Mouse (Mus musculus): ENCODE measurements around the gene Cdv3. TPM values are rescaled to one million over a fixed set of nuclear protein-coding genes. Genes with fewer than 3 reads are reported as not detected.
A peak's percentile ranks its signal among the peaks of the same experiment; 100 is the strongest.
"Not testable (repeated sequence)": the region's sequence is repeated elsewhere in the genome, so short reads cannot be mapped to it uniquely, and the experiment has no call there.

The Cdv3 gene
- polyA plus RNA-seq, 1 experiment from 2014 or later = 62.6 TPM

DNA sequence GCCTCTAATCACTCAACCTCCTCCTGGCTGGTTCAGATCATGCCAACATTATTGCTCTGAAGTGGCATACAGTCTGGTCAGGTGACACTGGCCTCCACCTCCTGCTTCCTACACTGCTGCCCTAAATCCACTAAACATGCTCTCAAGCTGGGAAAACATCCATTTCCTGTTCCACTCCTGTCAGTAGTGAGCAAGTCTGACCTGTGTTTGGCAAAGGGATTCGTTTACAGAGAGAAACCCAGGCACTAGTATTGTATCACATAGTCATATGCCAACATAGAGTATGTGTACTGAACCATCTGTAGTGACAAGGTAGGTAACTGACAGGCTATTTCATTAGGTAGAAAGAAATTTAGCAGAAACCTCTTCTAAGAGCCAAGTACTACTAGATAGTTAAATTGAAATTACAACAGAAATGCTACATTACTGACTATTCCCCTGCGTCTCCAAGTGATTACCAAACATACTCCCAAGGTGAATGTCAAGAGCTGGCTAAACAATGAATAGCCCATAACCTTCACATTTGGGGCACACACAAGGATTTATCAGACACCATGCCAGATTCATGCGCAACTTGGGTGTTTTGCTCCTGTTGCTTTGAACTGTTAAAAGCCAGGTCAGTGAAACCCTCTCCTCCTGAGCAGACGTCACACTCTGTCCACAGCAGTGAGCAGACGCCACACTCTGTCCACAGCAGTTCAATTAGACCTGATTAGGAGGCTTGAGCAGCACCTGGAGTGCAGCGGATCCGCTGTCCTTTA lies 12.0 kb downstream of the Cdv3 start:
- H3K36me3 ChIP-seq (ENCODE audit: control insufficient read depth, insufficient read depth, low read length) = peaks cover 74% of the 10 kb centered on the region
- ATAC-seq (ENCODE audit: insufficient number of reproducible peaks, insufficient read depth, low FRiP score, low read depth); H3K27me3 ChIP-seq (ENCODE audit: control insufficient read depth, insufficient read depth, low read length); H3K4me2 ChIP-seq (ENCODE audit: low read length); H3K27ac ChIP-seq (replicated peaks in 1 of 2; ENCODE audit: control insufficient read depth in 1 of 2, insufficient read depth in 1 of 2, low read depth in 2 of 2, low read length in 2 of 2); H3K4me3 ChIP-seq (ENCODE audit: control insufficient read depth in 1 of 2, insufficient read depth in 1 of 2, low read depth in 1 of 2, low read length in 2 of 2); H3K9me3 ChIP-seq (ENCODE audit: control insufficient read depth, low read length); H3K9ac ChIP-seq (ENCODE audit: low read length): not testable (repeated sequence)
- H3K4me1 ChIP-seq (ENCODE audit: control insufficient read depth in 2 of 2, insufficient read depth in 2 of 2, low read length in 2 of 2) = peaks cover 2 to 12% of the 10 kb centered on the region in 2 experiments; a peak in 3 of 4 replicates
- WGBS = 78% methylated on average over 6 of the region's 7 CpGs

DNA sequence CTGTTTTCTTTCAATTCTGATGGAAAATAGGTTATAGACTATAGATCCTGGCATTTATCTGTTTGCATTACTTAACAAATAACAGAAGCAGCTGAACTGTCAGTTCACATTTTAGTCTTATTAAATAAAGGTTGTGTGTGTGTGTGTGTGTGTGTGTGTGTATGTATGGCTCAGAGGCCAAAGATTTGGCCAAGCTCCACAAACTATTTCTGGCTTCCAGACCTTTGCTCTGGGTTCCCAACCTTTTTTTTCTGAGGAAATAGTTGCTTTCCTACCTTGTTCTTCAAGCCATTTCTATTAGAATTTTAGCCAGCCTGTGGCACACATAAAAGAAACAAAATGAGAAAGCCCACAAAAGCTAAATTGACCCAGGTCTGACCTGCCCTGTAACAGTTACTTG lies 16.8 kb downstream of the Cdv3 start:
- no peak overlapping the region for H3K27ac ChIP-seq (replicated peaks in 1 of 2; ENCODE audit: control insufficient read depth in 1 of 2, insufficient read depth in 1 of 2, low read depth in 2 of 2, low read length in 2 of 2)
- peaks cover 82% of the 10 kb centered on the region for H3K36me3 ChIP-seq (ENCODE audit: control insufficient read depth, insufficient read depth, low read length)
- no peaks in the 10 kb centered on the region for H3K9me3 ChIP-seq (ENCODE audit: control insufficient read depth, low read length)
- H3K4me3 ChIP-seq (ENCODE audit: control insufficient read depth in 1 of 2, insufficient read depth in 1 of 2, low read depth in 1 of 2, low read length in 2 of 2) = no peak overlapping the region
- ATAC-seq (ENCODE audit: insufficient number of reproducible peaks, insufficient read depth, low FRiP score, low read depth) = no peak
- no peak overlapping the region for H3K4me2 ChIP-seq (ENCODE audit: low read length)
- H3K27me3 ChIP-seq (ENCODE audit: control insufficient read depth, insufficient read depth, low read length) = no peaks in the 10 kb centered on the region
- no peaks in the 10 kb centered on the region; a peak in 1 of 4 replicates for H3K4me1 ChIP-seq (ENCODE audit: control insufficient read depth in 2 of 2, insufficient read depth in 2 of 2, low read length in 2 of 2)
- H3K9ac ChIP-seq (ENCODE audit: low read length) = no peak overlapping the region

DNA sequence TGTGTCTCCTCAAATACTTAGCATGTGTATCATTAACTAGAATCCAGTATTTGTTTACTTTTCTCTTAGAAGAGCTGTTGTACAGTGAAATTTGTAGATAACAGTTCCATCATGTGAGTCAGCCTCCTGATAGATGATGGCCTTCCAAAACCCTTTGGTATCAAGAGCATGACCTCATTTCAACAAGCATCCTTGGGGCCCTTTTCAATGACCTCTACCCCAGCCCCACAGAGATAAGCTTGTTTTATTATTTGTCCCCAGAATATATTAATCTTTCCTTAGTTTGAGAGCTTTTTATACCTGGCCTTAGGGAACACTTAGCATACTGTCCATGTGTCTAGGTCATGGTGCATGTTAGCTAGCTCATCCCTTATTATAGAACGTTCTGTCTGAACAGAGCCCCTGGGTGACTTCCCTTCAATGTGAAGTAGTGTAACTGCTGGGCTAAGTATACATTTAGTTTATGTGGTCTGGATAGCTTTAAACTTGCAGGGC lies 17.6 kb downstream of the Cdv3 start:
- H3K36me3 ChIP-seq (ENCODE audit: control insufficient read depth, insufficient read depth, low read length) = peaks cover 90% of the 10 kb centered on the region

DNA sequence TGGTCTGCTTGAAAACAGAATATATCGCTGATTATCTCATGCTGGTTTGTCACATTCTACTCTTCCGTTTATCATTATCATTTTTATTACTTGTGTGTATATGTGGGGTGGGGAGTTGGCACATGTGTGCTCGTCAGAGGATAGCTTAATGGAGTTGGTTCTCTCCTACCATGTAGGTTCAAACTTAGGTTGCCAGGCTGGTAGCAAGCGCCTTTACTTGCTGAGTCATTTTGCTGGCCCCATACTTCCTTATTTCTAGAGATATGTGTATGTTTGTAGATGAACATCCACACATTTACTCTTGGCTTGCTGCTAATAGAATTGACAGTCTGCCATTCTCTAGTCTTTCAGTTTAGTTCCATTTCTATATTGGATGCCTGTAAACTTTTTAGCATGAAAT lies 18.6 kb downstream of the Cdv3 start:
- Histone ChIP-seq H3K4me3 (ENCODE audit: control insufficient read depth in 1 of 2, insufficient read depth in 1 of 2, low read depth in 1 of 2, low read length in 2 of 2) (no peak overlapping the region), H3K36me3 (ENCODE audit: control insufficient read depth, insufficient read depth, low read length) (peaks cover 90% of the 10 kb centered on the region), H3K9ac (ENCODE audit: low read length) (no peak overlapping the region), H3K9me3 (ENCODE audit: control insufficient read depth, low read length) (no peaks in the 10 kb centered on the region), H3K27ac (replicated peaks in 1 of 2; ENCODE audit: control insufficient read depth in 1 of 2, insufficient read depth in 1 of 2, low read depth in 2 of 2, low read length in 2 of 2) (no peak overlapping the region), H3K4me2 (ENCODE audit: low read length) (no peak overlapping the region), H3K27me3 (ENCODE audit: control insufficient read depth, insufficient read depth, low read length) (no peaks in the 10 kb centered on the region), H3K4me1 (ENCODE audit: control insufficient read depth in 2 of 2, insufficient read depth in 2 of 2, low read length in 2 of 2) (no peaks in the 10 kb centered on the region; a peak in 1 of 4 replicates)
- no peak for ATAC-seq (ENCODE audit: insufficient number of reproducible peaks, insufficient read depth, low FRiP score, low read depth)
- WGBS = 88% methylated on average over 4 of the region's 4 CpGs

More for the DNA sequence above, 17.6 kb downstream of the Cdv3 start:
- H3K9me3 ChIP-seq (ENCODE audit: control insufficient read depth, low read length) = no peaks in the 10 kb centered on the region
- H3K9ac ChIP-seq (ENCODE audit: low read length) = no peak overlapping the region
- no peaks in the 10 kb centered on the region; a peak in 1 of 4 replicates for H3K4me1 ChIP-seq (ENCODE audit: control insufficient read depth in 2 of 2, insufficient read depth in 2 of 2, low read length in 2 of 2)
- no peak overlapping the region for H3K4me3 ChIP-seq (ENCODE audit: control insufficient read depth in 1 of 2, insufficient read depth in 1 of 2, low read depth in 1 of 2, low read length in 2 of 2)
- no peak overlapping the region for H3K27ac ChIP-seq (replicated peaks in 1 of 2; ENCODE audit: control insufficient read depth in 1 of 2, insufficient read depth in 1 of 2, low read depth in 2 of 2, low read length in 2 of 2)
- ATAC-seq (ENCODE audit: insufficient number of reproducible peaks, insufficient read depth, low FRiP score, low read depth) = no peak
- H3K27me3 ChIP-seq (ENCODE audit: control insufficient read depth, insufficient read depth, low read length) = no peaks in the 10 kb centered on the region
- 49% methylated on average over 1 of the region's 1 CpGs for WGBS
- H3K4me2 ChIP-seq (ENCODE audit: low read length) = no peak overlapping the region

DNA sequence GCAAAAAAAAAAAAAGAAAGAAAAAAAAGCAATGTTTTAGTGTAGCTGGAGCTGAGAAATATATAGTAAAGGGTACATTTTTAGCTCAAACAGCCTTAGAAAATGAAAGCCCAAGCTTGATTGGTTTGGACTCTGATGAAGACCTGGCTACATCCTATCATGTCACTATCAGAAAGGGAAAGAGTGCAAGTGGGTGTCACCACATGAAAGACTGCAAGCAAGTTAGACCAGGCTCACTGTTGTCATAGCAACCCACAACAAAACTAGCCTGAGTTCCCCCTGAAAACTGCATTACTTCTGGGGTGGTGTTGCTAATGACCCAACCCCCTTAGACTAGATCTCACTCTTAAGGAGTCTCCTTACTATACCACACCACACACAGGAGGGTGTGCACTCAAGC lies 28.7 kb downstream of the Cdv3 start:
- H3K27ac ChIP-seq (replicated peaks in 1 of 2; ENCODE audit: control insufficient read depth in 1 of 2, insufficient read depth in 1 of 2, low read depth in 2 of 2, low read length in 2 of 2) = no peak overlapping the region
- peaks cover 97% of the 10 kb centered on the region for H3K36me3 ChIP-seq (ENCODE audit: control insufficient read depth, insufficient read depth, low read length)
- H3K4me2 ChIP-seq (ENCODE audit: low read length) = no peak overlapping the region
- no peak overlapping the region for H3K9ac ChIP-seq (ENCODE audit: low read length)
- no peaks in the 10 kb centered on the region for H3K9me3 ChIP-seq (ENCODE audit: control insufficient read depth, low read length)
- no peak for ATAC-seq (ENCODE audit: insufficient number of reproducible peaks, insufficient read depth, low FRiP score, low read depth)
- H3K27me3 ChIP-seq (ENCODE audit: control insufficient read depth, insufficient read depth, low read length) = no peaks in the 10 kb centered on the region
- peaks cover 0 to 8% of the 10 kb centered on the region in 2 experiments; a peak in 2 of 4 replicates for H3K4me1 ChIP-seq (ENCODE audit: control insufficient read depth in 2 of 2, insufficient read depth in 2 of 2, low read length in 2 of 2)
- no peak overlapping the region for H3K4me3 ChIP-seq (ENCODE audit: control insufficient read depth in 1 of 2, insufficient read depth in 1 of 2, low read depth in 1 of 2, low read length in 2 of 2)

DNA sequence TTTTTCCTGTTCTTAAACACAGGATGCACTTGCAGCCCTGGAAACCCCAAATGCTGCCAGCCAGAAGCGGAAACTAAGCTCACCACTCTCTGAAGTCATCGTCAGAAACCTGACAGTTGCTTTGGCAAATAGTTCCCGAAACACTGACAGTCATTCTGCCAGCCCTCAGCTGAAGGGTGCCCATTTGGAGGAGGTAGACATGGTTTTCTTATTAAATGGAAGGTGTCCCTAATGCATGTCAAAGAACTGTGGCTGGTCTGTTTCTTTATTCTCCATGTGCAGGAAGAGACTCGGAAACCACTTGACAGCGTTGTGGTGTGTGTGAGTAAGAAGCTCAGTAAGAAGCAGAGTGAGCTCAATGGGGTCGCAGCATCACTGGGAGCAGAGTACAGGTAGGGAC lies 33.0 kb downstream of the Cdv3 start:
- peaks cover 0 to 8% of the 10 kb centered on the region in 2 experiments; a peak in 2 of 4 replicates for H3K4me1 ChIP-seq (ENCODE audit: control insufficient read depth in 2 of 2, insufficient read depth in 2 of 2, low read length in 2 of 2)
- no peak overlapping the region for H3K9ac ChIP-seq (ENCODE audit: low read length)
- H3K27ac ChIP-seq (replicated peaks in 1 of 2; ENCODE audit: control insufficient read depth in 1 of 2, insufficient read depth in 1 of 2, low read depth in 2 of 2, low read length in 2 of 2) = peak overlapping the region; percentile 8 to 17; a peak in 2 of 4 replicates
- no peaks in the 10 kb centered on the region for H3K27me3 ChIP-seq (ENCODE audit: control insufficient read depth, insufficient read depth, low read length)
- no peaks in the 10 kb centered on the region for H3K9me3 ChIP-seq (ENCODE audit: control insufficient read depth, low read length)
- no peak overlapping the region for H3K4me2 ChIP-seq (ENCODE audit: low read length)
- WGBS = 73% methylated on average over 6 of the region's 6 CpGs
- no peak overlapping the region for H3K4me3 ChIP-seq (ENCODE audit: control insufficient read depth in 1 of 2, insufficient read depth in 1 of 2, low read depth in 1 of 2, low read length in 2 of 2)
- peaks cover 99% of the 10 kb centered on the region for H3K36me3 ChIP-seq (ENCODE audit: control insufficient read depth, insufficient read depth, low read length)
- no peak for ATAC-seq (ENCODE audit: insufficient number of reproducible peaks, insufficient read depth, low FRiP score, low read depth)

DNA sequence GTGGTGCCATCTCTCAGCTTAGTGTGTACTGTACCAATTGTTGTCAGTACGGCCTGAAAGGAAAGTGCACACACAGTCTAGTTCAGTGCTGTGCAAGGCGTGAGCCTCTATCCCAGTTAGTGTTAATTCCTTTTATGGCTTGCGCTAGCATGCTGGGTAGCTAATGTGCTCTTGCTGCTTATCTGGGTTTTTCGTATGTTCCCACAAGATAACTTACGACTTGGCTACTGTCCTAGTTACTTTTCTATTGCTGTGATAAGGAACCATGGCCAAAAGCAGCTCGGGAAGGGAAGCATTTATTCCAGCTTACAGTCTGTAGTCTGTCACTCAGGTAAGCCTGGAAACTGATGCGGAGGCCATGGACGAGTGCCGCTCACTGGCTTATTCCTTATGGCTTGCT lies 39.2 kb downstream of the Cdv3 start:
- no peaks in the 10 kb centered on the region for H3K27me3 ChIP-seq (ENCODE audit: control insufficient read depth, insufficient read depth, low read length)
- H3K4me3 ChIP-seq (ENCODE audit: control insufficient read depth in 1 of 2, insufficient read depth in 1 of 2, low read depth in 1 of 2, low read length in 2 of 2) = no peak overlapping the region
- peaks cover 3 to 11% of the 10 kb centered on the region in 2 experiments; a peak in 3 of 4 replicates for H3K4me1 ChIP-seq (ENCODE audit: control insufficient read depth in 2 of 2, insufficient read depth in 2 of 2, low read length in 2 of 2)
- no peak overlapping the region for H3K9ac ChIP-seq (ENCODE audit: low read length)
- no peak overlapping the region; the same call in 1 of the 2 replicates for H3K4me2 ChIP-seq (ENCODE audit: low read length)
- peak overlapping the region in 1 of 2 experiments; percentile 65; a peak in 3 of 4 replicates for H3K27ac ChIP-seq (replicated peaks in 1 of 2; ENCODE audit: control insufficient read depth in 1 of 2, insufficient read depth in 1 of 2, low read depth in 2 of 2, low read length in 2 of 2)
- ATAC-seq (ENCODE audit: insufficient number of reproducible peaks, insufficient read depth, low FRiP score, low read depth) = peak; percentile 61
- 37% methylated on average over 9 of the region's 9 CpGs for WGBS
- peaks cover 95% of the 10 kb centered on the region for H3K36me3 ChIP-seq (ENCODE audit: control insufficient read depth, insufficient read depth, low read length)
- H3K9me3 ChIP-seq (ENCODE audit: control insufficient read depth, low read length) = no peaks in the 10 kb centered on the region

Data from heart, embryonic 14.5 days (tissue).